Mouse (Mus musculus) G1E (cell line): ENCODE data around the gene Gprc5b. TPM values are rescaled to one million over a fixed set of nuclear protein-coding genes. Genes with fewer than 3 reads are reported as not detected.

Source experiments
- ATAC-seq: 2 replicates; pipeline ENCODE4 v1.8.0; 2016; ENCODE audit warnings: mild to moderate bottlenecking; ENCODE audit not compliant: insufficient number of reproducible peaks, poor library complexity, low FRiP score, severe bottlenecking; ENCODE audit errors: extremely low read depth
- DNase-seq: peaks from one replicate; pipeline ENCODE4 v3.0.0; 2012; ENCODE audit warnings: low spot score
- H3K27me3 ChIP-seq: 2 replicates; pipeline ENCODE4 v1.6.1; 2012; ENCODE audit warnings: mild to moderate bottlenecking, low read length, inconsistent platforms; ENCODE audit not compliant: insufficient read depth
- H3K36me3 ChIP-seq: replicated peaks from 2 replicates; pipeline ENCODE3; 2012; ENCODE audit warnings: mild to moderate bottlenecking, inconsistent platforms
- H3K4me1 ChIP-seq: 2 replicates; pipeline ENCODE4 v1.6.1; 2012; ENCODE audit warnings: low read depth, low read length, inconsistent platforms, mixed read lengths; ENCODE audit not compliant: insufficient read depth
- H3K4me3 ChIP-seq: 2 replicates; pipeline ENCODE4 v1.5.1; 2012; ENCODE audit warnings: low read depth, mild to moderate bottlenecking, inconsistent platforms, low read length, moderate library complexity, mixed read lengths
- H3K9me3 ChIP-seq: replicated peaks from 2 replicates; pipeline ENCODE4 v1.6.1; 2012; ENCODE audit warnings: inconsistent platforms
- CTCF ChIP-seq: IDR thresholded peaks from 2 replicates; pipeline ENCODE4 v1.5.1; 2012; ENCODE audit warnings: low read depth, low read length, inconsistent platforms, mixed read lengths
- GATA1 ChIP-seq: IDR thresholded peaks from 2 replicates; pipeline ENCODE4 v1.6.1; 2012; ENCODE audit warnings: borderline replicate concordance, low read length, inconsistent platforms, mixed read lengths
- GATA2 ChIP-seq: IDR thresholded peaks from 2 replicates; pipeline ENCODE4 v1.6.1; 2012; ENCODE audit warnings: low read depth, low read length, inconsistent platforms, borderline replicate concordance
- POLR2AphosphoS5 ChIP-seq: IDR thresholded peaks from 2 replicates; pipeline ENCODE4 v1.6.1; 2012; ENCODE audit warnings: low read depth, low read length, inconsistent platforms; ENCODE audit not compliant: insufficient replicate concordance
- TAL1 ChIP-seq: conservative IDR thresholded peaks from 2 replicates; pipeline ENCODE4 v1.6.1; 2012; ENCODE audit warnings: low read depth, low read length, inconsistent platforms, mixed read lengths
- polyA plus RNA-seq: library from polyadenylated mRNA; stranded (reverse); fragments of >175 nt; gene quantifications from 2 replicates; pipeline ENCODE4 v1.2.3, GENCODE M21; 2012
- total RNA-seq, 2 experiments: library from RNA; stranded (forward) in 1 of 2; stranded (reverse) in 1 of 2; fragments of 200-1000 nt in 1 of 2; fragments of >200 nt in 1 of 2; fragmentation: Nextera tagmentation in 1 of 2; gene quantifications; 2 replicates each; pipeline ENCODE4 v1.2.3; 2014 to 2017

Gprc5b gene
- total and polyA plus RNA-seq, 3 experiments: 0.16 TPM; not detected in 2

- H3K9me3 ChIP-seq: no peaks in the 10 kb centered on the region
- no peaks in the 10 kb centered on the region for H3K36me3 ChIP-seq
- no peak overlapping the region for H3K4me3 ChIP-seq
- H3K4me1 ChIP-seq: no peaks in the 10 kb centered on the region
- TF ChIP-seq GATA2 (no peak), GATA1 (no peak), CTCF (no peak), TAL1 (no peak), POLR2AphosphoS5 (no peak)
- DNase-seq (no peak), ATAC-seq (no peak)
- no peaks in the 10 kb centered on the region for H3K27me3 ChIP-seq
These were observed 29.8 kb downstream of the Gprc5b start for GRCm38 (mm10) chr7:118965198-118965597.

- no peak for TF ChIP-seq TAL1
- TF ChIP-seq GATA1: no peak
- no peak for TF ChIP-seq POLR2AphosphoS5
- no peak for TF ChIP-seq GATA2
- no peaks in the 10 kb centered on the region for H3K4me1 ChIP-seq
- no peaks in the 10 kb centered on the region for H3K36me3 ChIP-seq
- no peak overlapping the region for H3K4me3 ChIP-seq
- no peak for ATAC-seq
- no peaks in the 10 kb centered on the region for H3K9me3 ChIP-seq
- H3K27me3 ChIP-seq: no peaks in the 10 kb centered on the region
- no peak for DNase-seq
These were observed 30.2 kb downstream of the Gprc5b start for GRCm38 (mm10) chr7:118964777-118965176.

DNA sequence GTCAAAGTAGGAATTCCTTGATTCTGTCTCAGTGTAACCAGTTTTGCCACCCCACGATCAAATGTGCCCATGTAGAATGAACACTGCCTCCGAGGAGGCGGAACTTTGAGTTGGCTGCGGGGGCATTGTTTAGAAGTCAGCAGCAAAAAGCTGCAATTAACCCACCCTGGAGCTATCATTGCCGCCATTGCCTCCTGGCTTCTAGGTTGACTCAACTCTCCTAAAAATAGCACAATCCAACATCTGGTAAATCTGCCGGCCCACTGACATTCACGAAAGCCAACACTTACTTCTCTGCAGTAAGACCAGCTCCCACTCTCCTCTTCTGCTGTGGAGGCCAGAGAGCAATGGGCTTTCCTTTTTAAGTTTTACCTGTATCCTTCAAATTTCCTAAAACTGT is 35.8 kb downstream of the Gprc5b start:
- no peaks in the 10 kb centered on the region for H3K27me3 ChIP-seq
- no peak for TF ChIP-seq TAL1
- TF ChIP-seq GATA1: no peak
- no peak for TF ChIP-seq GATA2
- no peak for TF ChIP-seq CTCF
- TF ChIP-seq POLR2AphosphoS5: no peak
- no peaks in the 10 kb centered on the region for H3K4me1 ChIP-seq
- H3K4me3 ChIP-seq: no peak overlapping the region
- ATAC-seq (no peak), DNase-seq (no peak)
- no peaks in the 10 kb centered on the region for H3K9me3 ChIP-seq
- H3K36me3 ChIP-seq: no peaks in the 10 kb centered on the region

DNA sequence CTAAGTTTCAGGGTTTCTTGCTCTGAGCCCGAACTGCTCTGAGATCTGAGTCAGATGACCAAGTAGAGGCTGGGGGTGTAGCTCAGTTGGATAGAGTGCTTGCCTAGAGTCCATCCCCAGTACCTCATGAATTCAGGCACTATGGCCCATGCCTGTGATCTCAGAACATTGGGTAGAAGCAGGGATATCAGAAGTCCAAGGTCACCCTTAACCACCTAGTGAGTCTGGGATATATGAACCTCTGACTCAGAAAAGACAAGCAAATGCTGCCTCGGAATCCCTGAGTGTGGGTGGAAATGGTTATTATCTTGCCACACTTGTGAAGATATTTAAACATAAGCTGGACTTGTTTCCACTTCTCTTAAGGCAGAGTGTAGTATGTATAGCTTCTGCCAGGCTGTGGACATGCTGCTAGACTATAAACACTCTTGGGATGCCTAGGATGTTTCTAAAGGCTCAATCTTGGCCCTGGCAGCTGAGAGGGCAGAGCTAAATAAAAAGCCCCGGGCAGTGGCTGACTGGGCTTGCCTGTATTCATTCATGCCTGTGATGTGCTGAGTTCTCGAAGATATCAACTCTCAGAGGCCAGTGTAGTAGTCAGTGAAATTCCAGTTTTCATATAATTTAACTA is 38.3 kb downstream of the Gprc5b start:
- Histone ChIP-seq H3K4me1 (no peaks in the 10 kb centered on the region), H3K36me3 (no peaks in the 10 kb centered on the region), H3K9me3 (no peaks in the 10 kb centered on the region), H3K27me3 (0 out of 2 replicates have a peak, but pooled peaks cover 2% of the 10 kb centered on the region), H3K4me3 (no peak overlapping the region)
- ATAC-seq (no peak), DNase-seq (no peak)
- no peak for TF ChIP-seq TAL1
- no peak for TF ChIP-seq GATA1
- TF ChIP-seq GATA2: no peak
- no peak for TF ChIP-seq POLR2AphosphoS5
- TF ChIP-seq CTCF: no peak

DNA sequence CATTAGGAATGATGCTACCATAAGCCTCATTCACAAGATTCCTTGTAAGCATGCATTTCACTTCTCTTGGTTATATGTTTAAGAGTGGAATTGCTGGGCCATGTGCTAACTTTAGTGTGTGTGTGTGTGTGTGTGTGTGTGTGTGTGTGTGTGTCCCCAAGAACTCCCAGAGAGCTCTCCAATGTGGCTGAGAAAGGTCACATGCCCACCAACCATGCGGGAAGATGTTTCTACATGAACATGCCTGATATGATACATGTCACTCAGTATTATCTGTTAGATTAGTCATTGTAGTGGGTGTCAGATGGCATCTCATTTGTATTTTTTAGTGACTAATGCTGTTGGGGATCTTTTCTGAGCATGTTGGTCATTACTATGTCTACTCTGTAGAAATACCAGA is 40.0 kb downstream of the Gprc5b start:
- no peaks in the 10 kb centered on the region for H3K36me3 ChIP-seq
- ATAC-seq (no peak), DNase-seq (no peak)
- TF ChIP-seq TAL1: no peak
- TF ChIP-seq POLR2AphosphoS5: no peak
- no peak for TF ChIP-seq GATA2
- no peak for TF ChIP-seq CTCF
- TF ChIP-seq GATA1: no peak
- no peak overlapping the region for H3K4me3 ChIP-seq
- no peaks in the 10 kb centered on the region for H3K9me3 ChIP-seq
- no peaks in the 10 kb centered on the region for H3K4me1 ChIP-seq
- 0 out of 2 replicates have a peak, but pooled peaks cover 2% of the 10 kb centered on the region for H3K27me3 ChIP-seq

DNA sequence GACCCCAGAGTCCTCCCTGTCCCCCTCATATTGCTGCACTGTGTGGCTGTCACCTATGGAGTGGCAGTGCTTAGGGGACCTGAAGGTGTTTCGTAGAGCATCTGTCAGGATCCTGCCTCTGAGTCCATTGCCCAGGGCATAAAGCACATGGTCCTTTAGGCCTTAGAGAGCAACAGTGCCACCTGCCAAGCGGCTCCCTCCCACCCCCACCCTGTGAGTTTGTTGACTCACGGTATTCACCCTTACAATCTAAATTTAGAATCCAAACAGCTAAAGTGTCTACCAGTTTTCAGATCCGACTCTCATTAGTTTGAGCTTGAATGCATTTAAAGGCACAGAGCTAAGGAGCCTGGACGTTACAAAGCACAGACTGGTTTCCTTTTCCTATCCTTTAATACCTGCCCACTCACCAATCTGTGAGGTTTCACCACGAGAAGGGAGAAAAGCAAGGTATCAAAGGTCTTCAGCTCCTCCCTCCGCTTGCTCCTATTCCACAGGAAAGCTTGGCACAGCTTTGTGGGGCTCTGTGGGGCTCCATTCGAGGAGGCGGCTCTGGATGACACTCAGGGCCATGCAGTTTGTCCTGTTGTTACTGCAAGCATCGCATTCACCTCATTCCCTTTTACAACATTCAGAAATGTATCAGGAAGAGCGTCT is 41.3 kb downstream of the Gprc5b start:
- H3K4me1 ChIP-seq: no peaks in the 10 kb centered on the region
- DNase-seq (no peak), ATAC-seq (no peak)
- no peak for TF ChIP-seq GATA2
- TF ChIP-seq GATA1: no peak
- no peak for TF ChIP-seq TAL1
- TF ChIP-seq POLR2AphosphoS5: no peak
- no peak for TF ChIP-seq CTCF
- no peak overlapping the region for H3K4me3 ChIP-seq
- no peaks in the 10 kb centered on the region for H3K9me3 ChIP-seq
- no peaks in the 10 kb centered on the region for H3K36me3 ChIP-seq
- H3K27me3 ChIP-seq: 0 out of 2 replicates have a peak, but pooled peaks cover 2% of the 10 kb centered on the region
